Mouse (Mus musculus) lung, embryonic 15.5 days (tissue): ENCODE measurements at regions not wholly inside any gene's neighbourhood (a gene's known extent, or its start where the extent isn't known, plus 50 kb on each side); places are given as distances from the start of the nearest gene placed in this dataset.
A peak's percentile ranks its signal among the peaks of the same experiment; 100 is the strongest.

Experiments used
- ATAC-seq: fragments of 200-750 bp; cut with Nextera tagmentation; 2 replicates; pipeline ENCODE4 v1.8.0; 2017; ENCODE audit warnings: moderate number of reproducible peaks, borderline replicate concordance; ENCODE audit not compliant: low FRiP score, low TSS enrichment; ENCODE audit errors: extremely low read depth
- H3K27ac ChIP-seq: fragments of 300-500 bp; sonication (generic); 2 replicates; pipeline ENCODE4 v1.5.1; 2015; ENCODE audit warnings: moderate library complexity, mild to moderate bottlenecking, inconsistent platforms
- H3K27me3 ChIP-seq: fragments of 300-500 bp; sonication (generic); 2 replicates; pipeline ENCODE4 v1.6.1; 2015; ENCODE audit warnings: inconsistent platforms
- H3K36me3 ChIP-seq: fragments of 300-500 bp; sonication (generic); 2 replicates; pipeline ENCODE4 v1.6.1; 2015; ENCODE audit warnings: inconsistent platforms
- H3K4me1 ChIP-seq: fragments of 300-500 bp; sonication (generic); 2 replicates; pipeline ENCODE4 v1.6.1; 2015; ENCODE audit warnings: inconsistent platforms
- H3K4me2 ChIP-seq: fragments of 300-500 bp; sonication (generic); 2 replicates; pipeline ENCODE4 v1.6.1; 2015; ENCODE audit warnings: inconsistent platforms, mild to moderate bottlenecking, moderate library complexity
- H3K4me3 ChIP-seq: fragments of 300-500 bp; sonication (generic); 2 replicates; pipeline ENCODE4 v1.5.1; 2015; ENCODE audit warnings: mild to moderate bottlenecking, inconsistent platforms
- H3K9ac ChIP-seq: fragments of 300-500 bp; sonication (generic); 2 replicates; pipeline ENCODE4 v1.6.1; 2015; ENCODE audit warnings: inconsistent platforms
- H3K9me3 ChIP-seq: fragments of 300-500 bp; sonication (generic); 2 replicates; pipeline ENCODE4 v1.6.1; 2016; ENCODE audit warnings: inconsistent platforms
- WGBS: fragments of 180-500 bp; shearing (Covaris S2); methylation state at CpG from one replicate; pipeline ENCODE4 v1.1.7; 2015; 5-methylcytosine and 5-hydroxymethylcytosine counted together

DNA sequence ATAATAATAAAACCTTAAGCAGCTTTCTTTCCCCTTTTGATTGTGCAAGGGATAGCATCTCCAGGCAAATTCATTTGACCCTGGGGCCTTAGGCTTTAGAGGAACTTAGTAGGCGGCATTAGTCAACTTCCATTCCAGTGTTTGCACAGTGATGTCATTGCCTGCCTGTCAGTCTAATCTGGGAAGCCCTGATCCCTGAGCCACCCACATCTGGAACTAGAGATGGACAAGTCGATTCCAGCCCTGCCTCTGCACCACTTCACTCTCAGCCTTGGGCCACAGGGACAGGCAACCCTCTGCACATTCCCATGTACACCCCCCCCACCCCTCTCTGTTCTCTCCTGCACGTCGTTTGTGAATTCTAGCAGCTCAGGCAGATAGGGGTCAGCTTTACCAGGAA is 164.0 kb upstream of the Gli2 start:
- no peak overlapping the region for H3K4me3 ChIP-seq
- no peaks in the 10 kb centered on the region for H3K4me1 ChIP-seq
- H3K9ac ChIP-seq: no peak overlapping the region
- 21% methylated on average over 4 of the region's 4 CpGs for WGBS
- no peaks in the 10 kb centered on the region for H3K36me3 ChIP-seq
- H3K9me3 ChIP-seq: no peaks in the 10 kb centered on the region
- no peaks in the 10 kb centered on the region for H3K27me3 ChIP-seq
- H3K4me2 ChIP-seq: no peak overlapping the region
- no peak for ATAC-seq
- no peak overlapping the region for H3K27ac ChIP-seq

DNA sequence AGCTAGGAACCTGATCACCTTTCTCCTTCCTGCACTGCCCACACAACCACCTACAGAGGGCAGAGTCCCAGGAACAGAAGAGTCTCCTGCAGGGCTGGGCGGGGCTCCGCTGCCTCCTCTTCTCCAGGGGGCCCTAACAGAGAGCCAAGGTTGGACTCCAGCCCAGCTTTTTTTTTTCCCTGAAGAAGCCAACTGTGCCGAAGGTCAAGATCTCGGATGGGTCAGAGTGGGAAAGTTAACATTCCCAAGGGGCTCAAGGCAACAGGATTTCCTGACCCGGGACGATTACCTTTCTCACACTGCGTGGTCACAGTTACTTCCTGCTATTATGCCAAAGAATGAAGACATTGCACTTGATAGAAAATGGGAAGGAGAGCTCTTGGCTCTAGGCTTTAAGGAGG is 156.2 kb upstream of the Gli2 start:
- H3K4me2 ChIP-seq: no peak overlapping the region
- ATAC-seq: peak; percentile 49; the same call in 1 of the 2 replicates

DNA sequence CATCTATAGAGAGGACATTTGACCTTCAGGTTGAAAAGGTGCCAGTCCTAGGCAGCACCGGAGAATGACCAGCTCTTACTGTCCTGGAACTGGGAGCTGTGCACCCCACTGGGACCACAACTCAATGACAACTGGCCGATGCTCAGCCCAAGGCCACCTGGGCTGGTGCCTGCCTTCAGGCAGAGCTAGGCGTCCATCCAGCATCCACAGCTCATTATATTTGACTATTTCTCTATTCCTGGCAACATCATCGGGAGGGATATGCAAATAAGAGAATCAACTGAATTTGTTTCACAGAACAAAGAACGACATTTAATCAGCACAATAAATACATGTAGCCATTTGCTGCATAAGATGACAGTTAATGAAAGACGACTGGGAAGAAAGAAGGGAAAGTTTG is 149.0 kb upstream of the Gli2 start:
- H3K27ac ChIP-seq: no peak overlapping the region
- H3K9ac ChIP-seq: no peak overlapping the region
- no peaks in the 10 kb centered on the region for H3K36me3 ChIP-seq
- ATAC-seq: no peak
- H3K9me3 ChIP-seq: no peaks in the 10 kb centered on the region
- WGBS: 74% methylated on average over 6 of the region's 6 CpGs
- no peak overlapping the region for H3K4me2 ChIP-seq
- no peaks in the 10 kb centered on the region for H3K27me3 ChIP-seq
- H3K4me3 ChIP-seq: no peak overlapping the region
- peaks cover 2% of the 10 kb centered on the region; the same call in 1 of the 2 replicates for H3K4me1 ChIP-seq

More for the DNA sequence above, 156.2 kb upstream of the Gli2 start:
- H3K4me3 ChIP-seq: no peak overlapping the region
- WGBS: 35% methylated on average over 7 of the region's 7 CpGs
- no peaks in the 10 kb centered on the region for H3K9me3 ChIP-seq
- H3K9ac ChIP-seq: no peak overlapping the region
- H3K27ac ChIP-seq: no peak overlapping the region
- H3K4me1 ChIP-seq: peaks cover 10% of the 10 kb centered on the region
- H3K36me3 ChIP-seq: no peaks in the 10 kb centered on the region
- no peaks in the 10 kb centered on the region for H3K27me3 ChIP-seq

DNA sequence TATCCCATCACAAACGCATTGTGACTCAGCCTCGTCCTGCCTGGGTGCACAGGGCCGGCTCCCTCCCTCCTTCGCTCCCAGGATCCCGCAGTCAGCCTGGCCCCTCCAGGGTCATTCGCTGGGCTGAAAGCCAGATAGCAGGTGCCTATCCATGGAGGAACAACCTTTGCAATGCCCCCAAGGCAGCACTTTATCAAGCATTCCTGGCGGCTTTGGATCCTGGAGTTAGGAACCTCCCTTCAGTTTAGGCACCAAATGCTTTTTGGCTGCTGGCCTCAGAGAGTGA is 143.9 kb upstream of the Gli2 start:
- H3K36me3 ChIP-seq: no peaks in the 10 kb centered on the region
- no peak overlapping the region for H3K4me3 ChIP-seq
- no peak for ATAC-seq
- H3K9me3 ChIP-seq: no peaks in the 10 kb centered on the region
- H3K27me3 ChIP-seq: no peaks in the 10 kb centered on the region
- no peak overlapping the region for H3K9ac ChIP-seq
- H3K27ac ChIP-seq: no peak overlapping the region
- H3K4me2 ChIP-seq: no peak overlapping the region
- peaks cover 7% of the 10 kb centered on the region; the same call in 1 of the 2 replicates for H3K4me1 ChIP-seq
- WGBS: 43% methylated on average over 7 of the region's 7 CpGs

DNA sequence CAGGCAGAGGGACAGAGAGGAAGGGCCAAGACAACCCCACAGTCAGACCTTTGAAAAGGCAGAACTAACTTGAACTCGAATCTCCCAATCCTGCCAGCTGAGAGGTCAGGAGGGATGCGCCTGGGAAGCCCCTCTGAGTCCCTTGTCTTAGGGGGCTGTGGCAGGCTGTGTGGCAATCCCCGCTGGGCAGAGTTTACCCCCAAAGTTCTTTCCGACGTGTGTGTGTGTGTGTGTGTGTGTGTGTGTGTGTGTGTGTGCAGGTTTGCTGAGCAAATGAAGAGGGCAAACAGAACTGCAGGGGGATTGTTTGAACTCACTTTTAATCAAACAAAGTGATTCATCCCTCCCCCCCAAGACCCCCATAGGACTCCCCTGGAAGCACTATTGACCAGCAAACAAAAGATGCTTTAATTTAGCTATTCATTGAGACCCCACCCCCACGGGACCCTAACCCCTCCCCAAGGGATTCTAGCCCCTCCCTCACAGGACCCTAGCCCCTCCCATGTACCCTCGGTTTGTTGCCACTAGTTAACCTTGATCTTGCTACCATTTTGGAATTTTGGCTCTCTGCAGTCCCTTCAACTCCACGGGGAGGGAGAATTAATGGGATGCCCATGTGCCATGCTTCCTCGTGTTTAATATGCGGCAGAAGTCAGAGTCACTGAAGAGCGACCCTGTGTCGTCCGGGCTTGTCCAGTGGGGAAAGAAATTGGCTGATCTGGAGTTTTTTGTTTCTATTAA is 143.4 kb upstream of the Gli2 start:
- Histone ChIP-seq H3K27ac (no peak overlapping the region), H3K4me1 (peaks cover 7% of the 10 kb centered on the region; the same call in 1 of the 2 replicates)
- 38% methylated on average over 13 of the region's 13 CpGs for WGBS

DNA sequence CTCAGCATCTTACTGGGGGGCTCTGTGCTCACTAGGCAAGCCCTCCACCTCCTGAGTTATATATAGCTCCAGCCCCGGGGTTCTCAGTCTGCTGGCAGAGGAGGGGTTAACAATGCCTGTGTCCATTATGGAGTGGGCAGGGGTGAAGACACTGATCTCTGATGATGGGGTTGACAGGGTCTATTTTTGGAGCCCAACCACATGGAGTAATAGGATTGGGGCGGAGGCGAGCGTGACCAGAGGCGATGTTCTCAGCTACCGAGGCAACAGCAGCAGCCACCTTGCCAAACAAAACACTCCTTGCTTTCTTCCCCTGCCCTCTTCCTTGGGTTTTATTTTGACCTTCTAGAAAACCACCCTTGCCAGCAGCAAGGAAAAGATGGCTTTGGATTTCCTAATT is 141.1 kb upstream of the Gli2 start:
- Histone ChIP-seq H3K4me3 (no peak overlapping the region), H3K4me1 (peaks cover 7% of the 10 kb centered on the region; the same call in 1 of the 2 replicates), H3K27ac (no peak overlapping the region), H3K4me2 (no peak overlapping the region), H3K27me3 (peaks cover 11% of the 10 kb centered on the region; the same call in 1 of the 2 replicates), H3K9me3 (no peaks in the 10 kb centered on the region), H3K9ac (no peak overlapping the region), H3K36me3 (no peaks in the 10 kb centered on the region)
- WGBS: 47% methylated on average over 6 of the region's 6 CpGs
- ATAC-seq: no peak

More for the DNA sequence above, 143.4 kb upstream of the Gli2 start:
- H3K4me3 ChIP-seq: no peak overlapping the region
- H3K4me2 ChIP-seq: no peak overlapping the region
- no peaks in the 10 kb centered on the region for H3K27me3 ChIP-seq
- no peaks in the 10 kb centered on the region for H3K9me3 ChIP-seq
- H3K9ac ChIP-seq: no peak overlapping the region
- no peak for ATAC-seq
- H3K36me3 ChIP-seq: no peaks in the 10 kb centered on the region

DNA sequence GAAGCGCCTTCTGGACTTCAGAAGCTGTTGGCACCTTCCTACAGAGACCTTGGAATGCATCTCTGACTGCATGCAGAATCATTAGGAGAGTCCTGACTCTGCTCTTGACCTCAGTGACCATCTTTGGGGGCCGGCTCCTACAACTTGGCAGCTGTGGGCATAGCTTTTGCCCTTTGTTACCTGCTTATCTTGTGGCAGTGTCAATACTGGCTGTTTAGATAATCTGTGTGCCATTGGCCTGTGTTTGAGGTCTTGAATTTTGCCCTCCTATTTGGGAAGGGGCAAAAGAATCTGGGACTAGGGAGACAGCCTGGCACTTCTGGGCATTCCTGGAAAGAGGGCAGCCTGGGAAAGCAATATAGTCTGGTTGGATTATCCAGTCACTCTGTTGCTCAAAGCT is 137.8 kb upstream of the Gli2 start:
- 77% methylated on average over 2 of the region's 2 CpGs for WGBS
- H3K4me2 ChIP-seq: no peak overlapping the region
- peaks cover 16% of the 10 kb centered on the region; the same call in 1 of the 2 replicates for H3K27me3 ChIP-seq
- H3K9me3 ChIP-seq: no peaks in the 10 kb centered on the region
- no peak overlapping the region for H3K27ac ChIP-seq
- H3K4me3 ChIP-seq: no peak overlapping the region
- H3K4me1 ChIP-seq: no peaks in the 10 kb centered on the region
- no peak overlapping the region for H3K9ac ChIP-seq
- no peaks in the 10 kb centered on the region for H3K36me3 ChIP-seq
- ATAC-seq: no peak

DNA sequence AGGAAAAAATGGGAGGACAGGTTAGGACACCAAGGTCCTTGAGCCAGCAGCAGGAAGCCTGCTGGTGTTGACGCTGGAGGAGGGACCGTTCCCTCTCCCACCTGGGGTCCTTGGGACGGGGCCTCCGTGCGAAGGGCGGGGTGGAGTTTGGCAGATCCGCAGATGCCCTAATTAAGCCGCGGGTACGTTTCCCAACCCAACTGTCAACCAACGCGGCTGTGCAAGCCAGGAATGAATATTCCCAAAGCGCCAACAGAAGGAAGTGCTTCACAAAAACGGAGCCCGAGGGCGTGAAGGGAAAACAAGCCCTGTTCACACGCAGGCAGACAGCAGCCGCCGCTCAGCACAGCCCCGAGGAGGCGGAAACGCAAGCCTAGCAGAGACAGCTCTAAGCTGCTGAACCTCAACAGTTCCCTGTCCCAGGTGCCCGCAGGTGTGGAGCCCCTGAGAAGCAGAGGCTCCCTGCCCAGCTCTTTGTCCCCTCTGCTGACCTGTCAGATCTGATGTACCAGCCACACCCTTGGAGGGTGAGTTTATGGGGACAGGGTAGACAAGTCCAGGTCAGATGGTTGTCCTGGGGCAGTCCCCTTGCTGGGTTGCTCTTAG is 136.1 kb upstream of the Gli2 start:
- Histone ChIP-seq H3K4me1 (no peaks in the 10 kb centered on the region), H3K4me3 (peak overlapping the region; percentile 12; the same call in 1 of the 2 replicates), H3K4me2 (peak overlapping the region; percentile 47), H3K36me3 (no peaks in the 10 kb centered on the region), H3K27me3 (peaks cover 16% of the 10 kb centered on the region; the same call in 1 of the 2 replicates), H3K9me3 (no peaks in the 10 kb centered on the region), H3K9ac (no peak overlapping the region), H3K27ac (no peak overlapping the region)
- WGBS: 3% methylated on average over 23 of the region's 23 CpGs
- ATAC-seq: no peak

DNA sequence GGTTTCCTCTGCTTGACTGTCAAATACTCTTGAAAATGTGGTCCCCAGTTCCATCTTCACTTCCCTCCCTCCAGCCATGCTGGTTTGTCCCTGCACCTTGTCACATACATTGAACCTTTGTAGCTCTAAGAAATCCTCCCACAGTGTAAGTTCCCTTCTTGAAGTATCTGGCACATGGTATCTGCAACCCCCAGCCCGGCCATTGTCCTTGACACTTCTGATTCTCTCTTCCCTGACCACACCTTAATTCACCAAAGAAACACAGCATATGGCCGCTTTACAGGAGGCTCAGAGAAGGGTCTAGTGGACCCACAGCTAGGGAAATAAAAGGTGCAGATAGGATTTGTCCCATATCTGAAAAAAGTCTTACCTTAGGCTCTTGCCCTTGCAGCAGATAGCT is 133.9 kb upstream of the Gli2 start:
- H3K9ac ChIP-seq: no peak overlapping the region
- WGBS: 78% methylated on average over 2 of the region's 2 CpGs
- no peak overlapping the region for H3K4me2 ChIP-seq
- no peaks in the 10 kb centered on the region for H3K9me3 ChIP-seq
- H3K36me3 ChIP-seq: no peaks in the 10 kb centered on the region
- H3K4me3 ChIP-seq: no peak overlapping the region
- ATAC-seq: no peak
- H3K4me1 ChIP-seq: no peaks in the 10 kb centered on the region
- H3K27ac ChIP-seq: no peak overlapping the region
- H3K27me3 ChIP-seq: peaks cover 16% of the 10 kb centered on the region; the same call in 1 of the 2 replicates

DNA sequence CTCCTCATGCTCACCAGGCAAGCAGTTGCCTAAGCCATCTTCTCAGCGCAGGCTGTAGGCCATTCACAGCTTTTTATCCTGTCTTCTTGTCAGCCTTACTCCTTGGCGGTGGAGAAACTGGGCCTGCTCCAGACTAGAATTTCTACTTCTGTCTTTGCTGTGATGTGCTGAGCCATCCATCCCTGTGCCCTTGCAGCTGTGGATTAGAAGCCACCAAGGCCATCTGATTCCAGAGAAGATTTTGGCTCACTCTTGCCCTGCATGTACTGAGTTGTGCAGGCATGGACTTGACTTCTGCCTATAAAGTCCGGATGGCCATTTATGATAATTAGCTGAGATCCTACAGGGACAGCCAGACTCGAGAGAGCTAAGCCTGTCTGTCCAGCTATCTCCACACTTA is 133.4 kb upstream of the Gli2 start:
- 77% methylated on average over 4 of the region's 4 CpGs for WGBS
- no peak overlapping the region for H3K9ac ChIP-seq
- H3K4me1 ChIP-seq: no peaks in the 10 kb centered on the region
- no peak overlapping the region for H3K4me2 ChIP-seq
- no peak overlapping the region for H3K4me3 ChIP-seq
- no peaks in the 10 kb centered on the region for H3K36me3 ChIP-seq
- no peaks in the 10 kb centered on the region for H3K9me3 ChIP-seq
- H3K27ac ChIP-seq: no peak overlapping the region
- ATAC-seq: no peak
- H3K27me3 ChIP-seq: peaks cover 16% of the 10 kb centered on the region; the same call in 1 of the 2 replicates

DNA sequence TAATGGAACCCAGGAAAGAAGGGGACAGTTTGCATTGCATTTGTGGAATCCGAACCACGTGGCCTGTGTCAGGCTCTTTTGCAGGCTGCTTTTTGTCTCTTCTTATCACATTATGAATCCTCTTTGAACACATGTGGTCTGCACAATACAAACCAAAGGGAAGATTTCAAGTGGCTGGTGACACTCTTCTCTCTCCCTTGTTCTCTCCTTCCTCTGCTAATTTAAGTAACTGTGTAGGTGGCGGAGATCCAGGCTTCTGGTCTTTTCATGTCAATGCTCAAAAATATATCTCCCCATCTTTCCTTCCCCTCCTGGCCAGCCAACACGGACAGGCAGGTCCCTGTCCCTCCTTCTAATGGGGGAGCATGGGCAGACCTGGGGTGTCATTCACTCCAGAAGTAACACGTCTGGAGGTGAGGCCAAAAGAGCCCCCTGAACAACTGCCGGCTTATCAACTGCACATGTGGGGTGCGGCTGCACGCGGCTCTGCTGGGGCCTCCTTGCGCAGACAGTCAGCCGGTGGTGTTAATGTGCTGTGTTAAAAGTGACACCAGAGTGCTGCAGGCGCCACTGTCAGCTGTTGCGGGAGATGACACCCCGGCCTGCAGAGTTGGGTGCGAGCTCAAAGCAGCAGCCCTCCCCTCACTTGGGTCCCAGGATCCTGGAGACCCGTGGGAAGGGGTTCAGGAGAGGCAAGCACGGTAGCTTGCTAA is 130.3 kb upstream of the Gli2 start:
- no peaks in the 10 kb centered on the region for H3K36me3 ChIP-seq
- H3K27me3 ChIP-seq: no peaks in the 10 kb centered on the region
- WGBS: 50% methylated on average over 17 of the region's 17 CpGs
- no peak overlapping the region for H3K4me3 ChIP-seq
- H3K4me2 ChIP-seq: no peak overlapping the region
- no peak overlapping the region for H3K27ac ChIP-seq
- no peak overlapping the region for H3K9ac ChIP-seq
- no peak for ATAC-seq
- H3K4me1 ChIP-seq: no peaks in the 10 kb centered on the region
- H3K9me3 ChIP-seq: no peaks in the 10 kb centered on the region
